Mouse (Mus musculus): Measurements from ENCODE around the gene Ppp1r3c.

Gene Ppp1r3c

GRCm38 (mm10) chr19:36716221-36716620, 20.2 kb downstream of the Ppp1r3c start:
- no peak for DNase-seq (ENCODE audit: low spot score)

GRCm38 (mm10) chr19:36715591-36715990, 20.9 kb downstream of the Ppp1r3c start:
- DNase-seq (ENCODE audit: low spot score) = no peak

DNA sequence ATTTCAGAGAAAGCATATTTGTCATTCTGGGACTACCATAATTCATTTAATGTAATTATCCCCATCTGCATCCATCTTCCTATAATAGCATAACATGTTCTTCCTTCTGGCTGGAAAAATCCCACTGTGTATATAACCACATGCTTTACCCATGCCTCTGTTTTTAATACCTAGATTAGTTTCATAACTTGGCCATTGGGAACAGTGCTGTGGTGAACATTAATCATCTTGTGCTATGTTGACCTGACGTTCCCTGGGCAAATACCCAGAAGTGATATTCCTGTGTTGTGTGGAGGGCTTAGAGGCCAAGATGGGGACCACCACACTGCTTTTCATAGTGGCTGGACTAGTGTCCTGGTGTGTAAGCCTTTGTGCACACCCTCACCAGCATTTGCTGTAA, 22.0 kb downstream of the Ppp1r3c start:
- no peak for DNase-seq (ENCODE audit: low spot score)

DNA sequence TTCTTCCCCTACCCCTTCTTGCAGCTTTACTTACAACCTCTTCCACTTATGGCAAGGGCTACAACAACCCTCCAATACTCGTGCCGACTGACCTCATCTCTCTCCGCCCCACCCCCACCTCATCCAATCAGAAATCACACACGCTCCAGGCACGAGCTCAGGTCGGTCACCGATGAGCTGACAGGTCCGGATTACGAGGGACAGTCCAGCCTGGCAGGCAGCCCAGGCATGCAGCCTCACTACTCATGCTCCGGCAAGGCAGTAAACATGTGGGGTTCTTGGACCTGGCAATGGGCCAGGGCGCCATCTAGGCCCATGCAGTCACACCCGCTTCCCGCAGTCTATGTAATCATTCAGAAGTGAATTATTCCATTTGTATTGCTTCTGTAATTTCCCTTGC, 23.4 kb downstream of the Ppp1r3c start:
- no peak for DNase-seq (ENCODE audit: low spot score)

GRCm38 (mm10) chr19:36706195-36706594, 30.3 kb downstream of the Ppp1r3c start:
- no peak for DNase-seq (ENCODE audit: low spot score)

- no peak for DNase-seq (ENCODE audit: low spot score)
Observed at GRCm38 (mm10) chr19:36705286-36706146, 30.9 kb downstream of the Ppp1r3c start.

- no peak for DNase-seq (ENCODE audit: low spot score)
Observed at GRCm38 (mm10) chr19:36704763-36705162, 31.7 kb downstream of the Ppp1r3c start.

GRCm38 (mm10) chr19:36701809-36702622, 34.4 kb downstream of the Ppp1r3c start:
- DNase-seq (ENCODE audit: low spot score) = no peak

- DNase-seq (ENCODE audit: low spot score) = no peak
Observed at GRCm38 (mm10) chr19:36701366-36701765, 35.1 kb downstream of the Ppp1r3c start.

DNA sequence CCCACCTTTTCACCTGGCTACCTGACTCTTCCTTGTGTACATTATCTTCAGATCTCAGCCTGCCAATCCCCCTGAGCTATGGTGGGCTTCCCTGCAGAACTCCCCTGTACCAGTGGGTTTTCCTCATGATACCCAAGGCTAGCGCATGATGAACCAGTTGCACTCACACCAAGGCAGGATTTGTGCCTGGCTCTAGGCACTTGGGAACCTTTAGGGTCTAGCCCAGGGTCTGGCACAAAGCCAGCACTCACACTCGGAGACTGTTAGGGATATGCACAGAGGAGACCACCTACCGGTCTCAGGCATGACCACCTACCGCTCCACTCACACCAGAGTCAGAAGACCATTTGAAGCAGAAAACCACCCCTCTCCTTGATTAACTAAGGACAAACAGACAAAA, 35.5 kb downstream of the Ppp1r3c start:
- no peak for DNase-seq (ENCODE audit: low spot score)

DNA sequence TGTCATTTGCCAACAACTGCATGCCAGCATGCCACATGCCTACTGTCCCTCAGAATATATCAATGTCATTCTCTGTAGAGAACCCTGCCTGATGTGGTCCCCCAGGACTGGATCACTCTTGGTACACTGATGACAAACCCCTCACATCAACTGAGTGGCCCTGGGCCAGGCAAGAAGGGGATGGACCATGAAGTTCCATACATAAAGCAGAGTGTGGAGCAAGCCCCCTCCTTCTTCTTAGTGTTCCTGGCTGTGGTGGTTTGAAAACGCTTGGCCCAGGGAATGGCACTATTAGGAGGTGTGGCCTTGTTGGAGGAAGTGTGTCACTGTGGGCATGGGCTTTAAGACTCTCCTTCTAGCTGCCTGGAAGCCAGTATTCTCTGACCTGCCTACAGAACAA, 37.3 kb downstream of the Ppp1r3c start:
- DNase-seq (ENCODE audit: low spot score) = no peak

- DNase-seq (ENCODE audit: low spot score) = no peak
Observed at GRCm38 (mm10) chr19:36698200-36698599, 38.3 kb downstream of the Ppp1r3c start.

GRCm38 (mm10) chr19:36696601-36697122, 39.8 kb downstream of the Ppp1r3c start:
- no peak for DNase-seq (ENCODE audit: low spot score)

- DNase-seq (ENCODE audit: low spot score) = no peak
Observed at GRCm38 (mm10) chr19:36693530-36693929, 42.9 kb downstream of the Ppp1r3c start.

DNA sequence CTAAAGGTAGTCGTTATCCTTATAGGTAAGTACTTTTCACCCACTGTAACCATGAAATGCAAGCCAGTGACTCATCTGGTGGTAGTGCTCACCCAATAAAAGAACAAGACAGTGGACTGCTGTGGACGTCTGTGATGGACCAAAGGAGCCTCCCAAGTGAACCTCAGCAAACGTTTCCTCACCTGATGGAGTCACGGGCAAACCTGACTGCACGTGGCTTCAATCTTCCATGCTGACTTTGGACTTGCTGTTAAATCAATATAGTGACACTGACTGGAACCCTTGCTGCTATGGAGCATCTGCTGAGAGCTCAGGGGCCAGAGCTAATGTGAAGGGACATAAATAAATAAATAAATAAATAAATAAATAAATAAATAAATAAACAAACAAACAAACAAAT, 44.5 kb downstream of the Ppp1r3c start:
- DNase-seq (ENCODE audit: low spot score) = no peak

- no peak for DNase-seq (ENCODE audit: low spot score)
Observed at GRCm38 (mm10) chr19:36691245-36691644, 45.2 kb downstream of the Ppp1r3c start.

- no peak for DNase-seq (ENCODE audit: low spot score)
Observed at GRCm38 (mm10) chr19:36689205-36689604, 47.2 kb downstream of the Ppp1r3c start.

- DNase-seq (ENCODE audit: low spot score) = no peak
Observed at GRCm38 (mm10) chr19:36687843-36688637, 48.4 kb downstream of the Ppp1r3c start.

GRCm38 (mm10) chr19:36687044-36687443, 49.4 kb downstream of the Ppp1r3c start:
- DNase-seq (ENCODE audit: low spot score) = no peak

DNA sequence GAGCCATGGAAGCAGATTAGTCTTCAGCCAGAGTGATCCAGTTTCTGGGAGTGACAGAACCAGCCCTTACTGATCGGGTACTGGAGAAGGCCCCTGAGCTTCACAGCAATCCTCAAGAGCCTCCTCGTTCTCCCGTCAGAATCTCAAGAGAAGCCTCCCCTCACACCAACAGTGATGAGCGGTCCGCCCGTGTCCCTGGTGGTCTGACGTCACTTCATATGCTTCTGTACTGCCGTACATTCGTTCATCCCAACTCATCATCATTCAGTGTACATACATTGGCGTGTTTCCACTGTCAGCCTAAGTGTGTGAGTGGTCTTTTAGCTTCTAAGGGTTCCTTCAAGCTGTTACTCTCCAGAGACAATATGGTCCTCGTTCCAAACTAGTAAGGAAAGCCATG, 50.4 kb downstream of the Ppp1r3c start:
- DNase-seq (ENCODE audit: low spot score) = no peak

GRCm38 (mm10) chr19:36682560-36682959, 53.9 kb downstream of the Ppp1r3c start:
- no peak for DNase-seq (ENCODE audit: low spot score)

Measured in T-cell, adult 2 months (primary cell).